Mouse (Mus musculus) bone marrow macrophage, adult 2 months (primary cell): ENCODE data around the gene Fam166a.
"Not testable (repeated sequence)": the region's sequence is repeated elsewhere in the genome, so short reads cannot be mapped to it uniquely, and the experiment has no call there.

Experiments used
- CTCF ChIP-seq: IDR thresholded peaks from 2 replicates; pipeline ENCODE4 v1.5.1; 2012; ENCODE audit warnings: low read depth, mild to moderate bottlenecking, low read length, moderate library complexity
- POLR2A ChIP-seq: IDR thresholded peaks from 2 replicates; pipeline ENCODE4 v1.6.1; 2012; ENCODE audit warnings: mild to moderate bottlenecking, low read depth, low read length, borderline replicate concordance

- TF ChIP-seq CTCF, POLR2A: not testable (repeated sequence)
These were observed 38.7 kb downstream of the Fam166a start for GRCm38 (mm10) chr2:25257250-25257649.
